Mouse (Mus musculus): ENCODE results near the gene Zfp385a.

- TF ChIP-seq CTCF (conservative IDR thresholded peaks at IDR 0.05; ENCODE audit: low read length) (no peak), NANOG (IDR thresholded peaks at IDR 0.05; ENCODE audit: borderline replicate concordance, low read length) (no peak)
Observed at GRCm38 (mm10) chr15:103378665-103379356, 38.9 kb upstream of the Zfp385a start.

Measured in E14TG2a.4 (cell line).